Mouse (Mus musculus) spleen, adult 2 months (tissue): ENCODE results near the gene Gm45808. TPM values are rescaled to one million over a fixed set of nuclear protein-coding genes. Genes with fewer than 3 reads are reported as not detected.
A peak's percentile ranks its signal among the peaks of the same experiment; 100 is the strongest.

Experiments used
- DNase-seq, 2 experiments: peaks; one replicate each; pipeline versions ENCODE4 v3.0.0 to v3.0.0-alpha.2; 2012 to 2021; ENCODE audit warnings: low spot score in 2 of 2, low read depth in 1 of 2
- H3K27ac ChIP-seq: fragments of 200-500 bp; 2 replicates; pipeline ENCODE4 v1.5.1; 2012; ENCODE audit warnings: low read length, inconsistent platforms; ENCODE audit not compliant: insufficient read depth
- H3K27me3 ChIP-seq: fragments of 200-500 bp; 2 replicates; pipeline ENCODE4 v1.6.1; 2012; ENCODE audit warnings: mild to moderate bottlenecking, moderate library complexity, low read length, inconsistent platforms; ENCODE audit not compliant: control insufficient read depth, insufficient read depth
- H3K36me3 ChIP-seq: fragments of 200-500 bp; 2 replicates; pipeline ENCODE4 v1.6.1; 2012; ENCODE audit warnings: mild to moderate bottlenecking, low read length, inconsistent platforms; ENCODE audit not compliant: control insufficient read depth, insufficient read depth
- H3K4me1 ChIP-seq: fragments of 200-500 bp; 2 replicates; pipeline ENCODE4 v1.6.1; 2011; ENCODE audit warnings: inconsistent platforms; ENCODE audit not compliant: control insufficient read depth, insufficient read depth, insufficient read length
- H3K4me3 ChIP-seq: fragments of 200-500 bp; 2 replicates; pipeline ENCODE4 v1.5.1; 2011; ENCODE audit warnings: mild to moderate bottlenecking, inconsistent platforms; ENCODE audit not compliant: insufficient read depth, insufficient read length; ENCODE audit errors: extremely low read depth
- CTCF ChIP-seq: fragments of 200-500 bp; IDR thresholded peaks from 2 replicates; pipeline ENCODE4 v1.5.1; 2011; ENCODE audit warnings: mild to moderate bottlenecking, inconsistent platforms; ENCODE audit not compliant: insufficient read depth, insufficient read length, insufficient replicate concordance; ENCODE audit errors: extremely low read depth
- POLR2A ChIP-seq: fragments of 200-500 bp; IDR thresholded peaks from 2 replicates; pipeline ENCODE4 v1.6.1; 2011; ENCODE audit warnings: low read depth, low read length, inconsistent platforms
- WGBS: fragments of 180-500 bp; shearing (Covaris S2); methylation state at CpG from one replicate; pipeline ENCODE4 v1.1.7; 2018; 5-methylcytosine and 5-hydroxymethylcytosine counted together
- polyA plus RNA-seq: library from polyadenylated mRNA; depleted of rRNA; stranded (reverse); fragments of >200 nt; gene quantifications from 2 replicates; pipeline ENCODE4 v1.2.3, GENCODE M21; 2012

Gene Gm45808
- polyA plus RNA-seq, 1 experiment, result 0.13 TPM

DNA sequence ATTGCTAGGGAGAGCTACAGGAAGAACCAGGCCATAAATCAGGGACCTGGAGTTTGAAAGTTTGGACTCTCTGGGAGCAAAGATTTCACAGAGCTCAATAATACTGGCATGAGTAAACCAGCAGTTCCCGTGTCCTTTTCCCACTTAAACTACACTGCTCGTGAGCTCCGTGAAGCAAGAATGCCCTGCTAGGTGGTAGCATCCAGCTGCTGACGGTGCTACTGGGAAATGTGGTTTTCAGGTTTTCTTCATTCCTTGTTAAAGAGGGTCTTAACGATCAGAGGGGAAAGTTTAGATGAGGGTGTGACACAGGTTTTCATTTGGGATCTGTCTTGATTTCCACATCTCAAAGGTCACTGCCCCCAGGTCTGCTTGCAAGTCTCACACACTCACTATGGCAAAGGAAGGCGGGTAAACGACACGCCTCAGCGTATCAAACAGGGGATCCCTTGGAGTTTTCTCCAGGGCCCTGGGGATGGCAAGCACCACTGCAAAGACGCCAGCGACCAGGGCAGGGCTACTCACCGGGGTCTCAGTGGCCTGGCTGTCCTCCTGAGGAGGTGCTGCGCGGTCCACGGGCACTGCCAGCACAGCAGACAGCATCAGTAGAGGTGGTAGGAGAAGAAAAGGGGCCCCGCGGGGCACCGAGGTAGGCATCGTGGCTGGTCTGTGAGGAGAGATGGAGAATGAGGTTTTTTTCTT, 22.7 kb upstream of the Gm45808 start:
- DNase-seq, result no peak
- 16% methylated on average over 19 of the region's 19 CpGs for WGBS
- Histone ChIP-seq H3K4me3 (peak overlapping the region; percentile 90), H3K27ac (peak overlapping the region; percentile 88; the same call in 1 of the 2 replicates), H3K27me3 (no peaks in the 10 kb centered on the region), H3K36me3 (peaks cover 3% of the 10 kb centered on the region; the same call in 1 of the 2 replicates), H3K4me1 (peaks cover 5% of the 10 kb centered on the region; the same call in 1 of the 2 replicates)
- no peak for TF ChIP-seq POLR2A
- TF ChIP-seq CTCF, result no peak

DNA sequence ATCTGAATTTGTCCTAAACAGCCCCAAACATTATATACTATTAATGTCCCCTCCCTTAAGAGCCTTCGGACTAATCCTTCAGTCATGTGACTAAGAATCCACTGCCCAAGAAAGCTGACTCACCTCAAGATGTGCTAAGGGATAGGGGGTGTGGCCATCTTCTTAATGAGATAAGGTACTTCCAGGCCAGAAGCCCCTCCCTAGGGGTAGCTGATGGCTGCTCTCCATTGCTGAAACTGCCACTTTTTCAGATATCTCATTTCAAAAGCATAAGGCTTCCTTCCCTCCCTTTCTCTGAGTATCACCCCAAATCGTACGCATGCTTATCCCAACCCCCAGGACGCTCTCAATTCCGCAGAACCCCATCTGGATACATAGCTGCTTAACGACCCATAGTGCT, 21.9 kb upstream of the Gm45808 start:
- Histone ChIP-seq H3K4me3 (no peak overlapping the region), H3K36me3 (peaks cover 3% of the 10 kb centered on the region; the same call in 1 of the 2 replicates), H3K27ac (0 out of 2 replicates have a peak overlapping the region, but pooled peaks have one; percentile 5), H3K27me3 (no peaks in the 10 kb centered on the region), H3K4me1 (peaks cover 5% of the 10 kb centered on the region; the same call in 1 of the 2 replicates)
- TF ChIP-seq CTCF (no peak), POLR2A (no peak)
- no peak for DNase-seq
- 76% methylated on average over 6 of the region's 6 CpGs for WGBS

DNA sequence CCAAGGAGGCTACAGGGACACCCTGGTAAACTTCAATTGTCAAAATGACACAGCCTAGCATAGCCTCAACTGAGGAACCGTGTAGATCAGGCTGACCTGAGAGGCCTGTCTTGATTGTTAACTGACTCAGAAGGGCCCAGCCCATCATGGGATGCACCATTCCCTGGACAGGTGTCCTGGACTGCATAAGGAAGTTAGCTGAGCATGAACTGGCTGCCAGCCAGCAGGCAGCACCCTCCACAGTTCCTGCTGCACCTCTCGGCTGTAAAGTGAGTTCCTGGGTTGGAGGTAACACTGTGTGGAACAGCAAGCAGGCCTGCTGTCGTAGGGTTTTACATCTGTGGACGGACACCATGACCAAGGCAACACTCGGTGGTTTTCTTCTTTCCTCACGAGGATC, 21.0 kb upstream of the Gm45808 start:
- WGBS, result 89% methylated on average over 6 of the region's 6 CpGs
- peaks cover 5% of the 10 kb centered on the region; the same call in 1 of the 2 replicates for H3K4me1 ChIP-seq
- H3K4me3 ChIP-seq, result no peak overlapping the region
- no peaks in the 10 kb centered on the region for H3K27me3 ChIP-seq
- TF ChIP-seq POLR2A (no peak), CTCF (no peak)
- peaks cover 3% of the 10 kb centered on the region; the same call in 1 of the 2 replicates for H3K36me3 ChIP-seq
- H3K27ac ChIP-seq, result no peak overlapping the region
- DNase-seq, result no peak

DNA sequence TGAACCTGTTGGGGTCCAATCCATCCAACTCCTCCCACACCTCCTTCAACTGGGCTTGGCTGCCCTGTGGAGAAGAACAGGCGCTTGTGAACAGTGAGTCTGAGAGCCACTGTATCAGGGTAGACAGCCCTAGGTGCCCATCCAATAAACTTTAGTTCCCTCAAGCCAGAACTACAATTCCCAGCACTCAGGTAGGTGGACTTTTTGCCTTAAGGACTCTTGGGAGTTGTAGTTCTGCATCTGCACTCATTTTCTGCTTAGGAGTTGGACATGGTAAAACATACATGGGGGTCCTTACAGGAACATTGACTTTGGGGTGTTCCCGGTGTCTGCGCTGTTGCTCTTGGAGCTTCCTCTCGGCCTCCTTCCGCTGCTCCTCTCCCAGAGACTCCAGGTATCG, 11.8 kb upstream of the Gm45808 start:
- WGBS, result 95% methylated on average over 6 of the region's 6 CpGs
- H3K36me3 ChIP-seq, result peaks cover 28% of the 10 kb centered on the region

DNA sequence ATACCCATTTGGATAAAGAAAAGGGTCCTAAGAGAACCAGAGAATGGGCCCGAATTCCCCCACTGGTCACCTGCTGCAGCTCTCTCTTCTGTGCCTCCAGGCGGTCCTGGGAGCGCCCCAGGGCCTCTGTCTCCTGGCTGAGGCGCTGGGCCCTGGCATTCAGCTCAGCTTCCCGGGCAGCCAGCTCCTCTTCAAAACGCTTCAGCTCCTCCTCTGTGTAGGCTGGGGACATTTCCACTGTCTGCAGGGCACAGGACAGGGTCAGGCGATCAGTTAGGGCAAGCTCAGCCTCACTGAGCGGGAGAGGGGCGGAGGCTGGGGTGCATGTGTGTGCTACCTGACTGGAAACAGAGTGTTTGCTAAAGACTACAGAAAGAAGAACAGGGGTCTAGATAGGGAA, 7.9 kb upstream of the Gm45808 start:
- WGBS, result 91% methylated on average over 9 of the region's 9 CpGs
- H3K27me3 ChIP-seq, result no peaks in the 10 kb centered on the region
- H3K27ac ChIP-seq, result no peak overlapping the region
- no peak for TF ChIP-seq POLR2A
- TF ChIP-seq CTCF, result no peak
- no peak overlapping the region for H3K4me3 ChIP-seq
- H3K36me3 ChIP-seq, result peaks cover 23% of the 10 kb centered on the region
- no peak for DNase-seq
- no peaks in the 10 kb centered on the region for H3K4me1 ChIP-seq

More for the DNA sequence above, 11.8 kb upstream of the Gm45808 start:
- no peak overlapping the region for H3K4me3 ChIP-seq
- TF ChIP-seq POLR2A (no peak), CTCF (no peak)
- H3K27me3 ChIP-seq, result no peaks in the 10 kb centered on the region
- H3K4me1 ChIP-seq, result no peaks in the 10 kb centered on the region
- no peak for DNase-seq
- no peak overlapping the region for H3K27ac ChIP-seq

DNA sequence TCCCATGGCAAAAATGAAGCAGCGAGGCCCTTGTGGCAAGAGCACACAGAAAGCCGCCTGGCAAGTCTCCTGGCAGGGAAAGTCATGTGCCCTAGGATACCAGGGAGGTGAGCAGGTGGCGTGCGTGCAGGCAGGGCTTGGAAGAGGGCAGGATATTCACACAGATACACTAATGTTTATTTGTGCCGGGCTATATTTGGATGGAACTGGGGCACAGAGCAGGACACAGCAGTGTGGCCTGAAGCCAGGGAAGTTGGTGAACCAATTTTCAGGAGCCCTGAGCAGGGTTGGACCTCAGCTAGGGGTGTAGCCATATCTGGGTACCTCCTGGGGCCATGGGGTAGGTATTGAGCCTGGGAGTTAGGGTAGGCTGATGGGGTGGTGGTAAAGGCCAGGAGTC, 6.3 kb upstream of the Gm45808 start:
- DNase-seq, result no peak
- WGBS, result 95% methylated on average over 5 of the region's 5 CpGs
- Histone ChIP-seq H3K36me3 (peaks cover 19% of the 10 kb centered on the region), H3K4me3 (no peak overlapping the region), H3K27me3 (no peaks in the 10 kb centered on the region), H3K4me1 (no peaks in the 10 kb centered on the region), H3K27ac (no peak overlapping the region)
- TF ChIP-seq CTCF, result no peak
- TF ChIP-seq POLR2A, result no peak

DNA sequence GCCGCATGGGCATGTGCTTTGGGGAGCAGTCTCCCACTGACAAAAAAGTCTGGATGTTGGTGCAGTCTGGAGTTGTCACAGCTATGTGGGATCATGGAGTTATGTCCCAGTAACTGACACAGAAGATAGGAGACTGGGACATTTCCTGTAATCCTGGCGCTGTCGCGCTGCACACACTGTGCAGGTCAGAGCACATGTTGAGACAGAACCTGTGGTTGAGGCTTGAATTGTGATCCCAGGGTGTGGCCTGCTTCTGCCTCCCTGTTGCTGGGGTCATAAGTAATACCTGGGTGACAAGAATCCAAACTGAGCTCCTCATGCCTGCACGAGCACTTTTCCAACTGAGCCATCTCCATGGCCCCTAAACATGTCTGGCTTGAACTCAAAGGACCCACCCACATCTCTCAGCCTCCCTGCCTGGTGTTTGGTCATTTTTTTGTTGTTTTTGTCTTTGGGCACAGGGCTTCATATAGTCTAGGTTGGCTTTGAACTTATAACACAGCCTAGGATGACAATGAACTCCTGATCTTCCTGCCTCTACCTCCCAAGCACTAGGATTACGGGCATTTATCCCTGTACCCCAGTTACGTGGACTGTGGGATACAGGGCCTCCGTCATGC, 5.7 kb upstream of the Gm45808 start:
- Histone ChIP-seq H3K36me3 (peaks cover 18% of the 10 kb centered on the region), H3K4me3 (no peak overlapping the region), H3K4me1 (no peaks in the 10 kb centered on the region), H3K27ac (no peak overlapping the region), H3K27me3 (no peaks in the 10 kb centered on the region)
- DNase-seq, result no peak
- TF ChIP-seq CTCF, result no peak
- no peak for TF ChIP-seq POLR2A
- 95% methylated on average over 8 of the region's 8 CpGs for WGBS
